In genomic region chr14:31683610-31684009, GRCm38 (mm10) we compare ENCODE assay signal across 28 mouse cellular contexts. TPM values are rescaled to one million over a fixed set of nuclear protein-coding genes. Genes with fewer than 3 reads are reported as not detected.
DNase-seq lines count a peak whose midpoint lies in the region; ATAC-seq lines count a peak whose summit lies in the region.
"Had no signal": no experiment of that assay in that cellular context is flagged by ENCODE, and none has a peak within 500 bp of the region (broad histone marks: within the 10 kb centered on the region; RNA-seq: fewer than 3 reads in every experiment).

No protein-coding gene starts in this region.

- ATAC-seq in kidney, embryonic 15.5 days (replicated peaks; ENCODE audit: low FRiP score): 0 out of 2 replicates have a peak, but pooled peaks have one; percentile 40
- ATAC-seq in kidney, embryonic 14.5 days (ENCODE audit: low FRiP score, low TSS enrichment): no peak
- ATAC-seq in midbrain, embryonic 11.5 days (ENCODE audit: low FRiP score): no peak
- no peak for ATAC-seq in midbrain, embryonic 14.5 days (ENCODE audit: low FRiP score, low TSS enrichment)
- ATAC-seq in common myeloid progenitor, adult 5-6 weeks (replicated peaks; ENCODE audit: low read depth, poor library complexity, severe bottlenecking): peak; percentile 66
- peak; percentile 80 for ATAC-seq in megakaryocyte progenitor cell, adult 5-6 weeks (replicated peaks; ENCODE audit: poor library complexity)
- ATAC-seq: forebrain, embryonic 13.5 days; intestine, postnatal 0 days had no signal

- no peak overlapping the region for H3K27ac ChIP-seq in kidney, embryonic 15.5 days
- H3K27ac ChIP-seq in kidney, embryonic 14.5 days (ENCODE audit: low read depth, low read length): no peak overlapping the region
- H3K27ac ChIP-seq in midbrain, embryonic 11.5 days (ENCODE audit: low read depth, low read length): no peak overlapping the region
- no peak overlapping the region for H3K27ac ChIP-seq in midbrain, embryonic 14.5 days (replicated peaks; ENCODE audit: low read depth, low read length)
- H3K27ac ChIP-seq: forebrain, embryonic 13.5 days; heart, embryonic 10.5 days; hindbrain, embryonic 13.5 days; liver, embryonic 15.5 days; midbrain, embryonic 12.5 days had no signal

- H3K27me3 ChIP-seq in kidney, embryonic 15.5 days: no peaks in the 10 kb centered on the region
- H3K27me3 ChIP-seq in kidney, embryonic 14.5 days (ENCODE audit: control insufficient read depth, insufficient read depth, low read length): no peaks in the 10 kb centered on the region
- H3K27me3 ChIP-seq in midbrain, embryonic 11.5 days (ENCODE audit: control insufficient read depth, insufficient read depth, low read length): no peaks in the 10 kb centered on the region
- no peaks in the 10 kb centered on the region for H3K27me3 ChIP-seq in midbrain, embryonic 14.5 days (ENCODE audit: control insufficient read depth, insufficient read depth, low read length)
- H3K27me3 ChIP-seq: forebrain, embryonic 13.5 days; hindbrain, embryonic 13.5 days; liver, embryonic 15.5 days; midbrain, embryonic 12.5 days had no signal

- no peak overlapping the region for H3K4me2 ChIP-seq in kidney, embryonic 15.5 days
- H3K4me2 ChIP-seq in kidney, embryonic 14.5 days (replicated peaks; ENCODE audit: low read depth, low read length): no peak overlapping the region
- H3K4me2 ChIP-seq in midbrain, embryonic 11.5 days: no peak overlapping the region
- no peak overlapping the region for H3K4me2 ChIP-seq in midbrain, embryonic 14.5 days (ENCODE audit: low read length)
- H3K4me2 ChIP-seq: forebrain, embryonic 13.5 days; hindbrain, embryonic 13.5 days; liver, embryonic 15.5 days; midbrain, embryonic 12.5 days had no signal

- H3K4me3 ChIP-seq in kidney, embryonic 15.5 days (replicated peaks): no peak overlapping the region
- no peak overlapping the region for H3K4me3 ChIP-seq in kidney, embryonic 14.5 days (ENCODE audit: low read length)
- no peak overlapping the region for H3K4me3 ChIP-seq in midbrain, embryonic 11.5 days (ENCODE audit: low read depth, low read length)
- H3K4me3 ChIP-seq in midbrain, embryonic 14.5 days (replicated peaks; ENCODE audit: low read depth, low read length): no peak overlapping the region
- H3K4me3 ChIP-seq: forebrain, embryonic 13.5 days; heart, embryonic 10.5 days; hindbrain, embryonic 13.5 days; liver, embryonic 15.5 days; midbrain, embryonic 12.5 days had no signal

- DNase-seq in midbrain, embryonic 11.5 days (ENCODE audit: low spot score, missing footprints): peak; percentile 12
- no peak for DNase-seq in midbrain, embryonic 14.5 days
- DNase-seq in Muller cell, postnatal 12 days (ENCODE audit: inconsistent ontology term): no peak
- DNase-seq: adrenal gland, postnatal 25 days; cerebellum, adult 2 months; cerebellum, postnatal 14 days; gastrocnemius, postnatal 10 days; heart, postnatal 36 days; kidney, postnatal 4 days; layer of hippocampus, postnatal 36 days; liver; lung, postnatal 36 days; thymus, postnatal 4 days had no signal

- no peak overlapping the region for H3K9ac ChIP-seq in kidney, embryonic 15.5 days
- H3K9ac ChIP-seq in kidney, embryonic 14.5 days (ENCODE audit: low read depth, low read length): no peak overlapping the region
- H3K9ac ChIP-seq in midbrain, embryonic 11.5 days (ENCODE audit: low read length): no peak overlapping the region
- no peak overlapping the region for H3K9ac ChIP-seq in midbrain, embryonic 14.5 days (replicated peaks; ENCODE audit: low read length)
- H3K9ac ChIP-seq: forebrain, embryonic 13.5 days; hindbrain, embryonic 13.5 days; liver, embryonic 15.5 days; midbrain, embryonic 12.5 days had no signal

- WGBS in kidney, embryonic 15.5 days: 75% methylated on average over 2 of the region's 2 CpGs
- 63% methylated on average over 2 of the region's 2 CpGs for WGBS in kidney, embryonic 14.5 days
- WGBS in midbrain, embryonic 11.5 days: 90% methylated on average over 2 of the region's 2 CpGs
- WGBS in midbrain, embryonic 14.5 days: 96% methylated on average over 2 of the region's 2 CpGs

- H3K4me1 ChIP-seq in kidney, embryonic 15.5 days: peaks cover 10% of the 10 kb centered on the region; the same call in 1 of the 2 replicates
- 0 out of 2 replicates have a peak, but pooled peaks cover 3% of the 10 kb centered on the region for H3K4me1 ChIP-seq in kidney, embryonic 14.5 days (ENCODE audit: control insufficient read depth, insufficient read depth, low read length)
- H3K4me1 ChIP-seq in midbrain, embryonic 11.5 days (ENCODE audit: control insufficient read depth, insufficient read depth, low read length): no peaks in the 10 kb centered on the region; the same call in 1 of the 2 replicates
- H3K4me1 ChIP-seq in midbrain, embryonic 14.5 days (ENCODE audit: control insufficient read depth, insufficient read depth, low read length): no peaks in the 10 kb centered on the region
- H3K4me1 ChIP-seq: forebrain, embryonic 13.5 days; hindbrain, embryonic 13.5 days; midbrain, embryonic 12.5 days had no signal

- H3K36me3 ChIP-seq in kidney, embryonic 15.5 days: no peaks in the 10 kb centered on the region
- no peaks in the 10 kb centered on the region for H3K36me3 ChIP-seq in kidney, embryonic 14.5 days (ENCODE audit: control insufficient read depth, insufficient read depth, low read length)
- no peaks in the 10 kb centered on the region for H3K36me3 ChIP-seq in midbrain, embryonic 11.5 days (ENCODE audit: control insufficient read depth, insufficient read depth, low read length)
- no peaks in the 10 kb centered on the region for H3K36me3 ChIP-seq in midbrain, embryonic 14.5 days (ENCODE audit: control insufficient read depth, insufficient read depth, low read length)
- H3K36me3 ChIP-seq: heart, embryonic 10.5 days; hindbrain, embryonic 13.5 days; liver, embryonic 15.5 days; midbrain, embryonic 12.5 days had no signal

- no peaks in the 10 kb centered on the region for H3K9me3 ChIP-seq in kidney, embryonic 15.5 days (replicated peaks)
- no peaks in the 10 kb centered on the region for H3K9me3 ChIP-seq in kidney, embryonic 14.5 days (ENCODE audit: control insufficient read depth, low read length)
- no peaks in the 10 kb centered on the region for H3K9me3 ChIP-seq in midbrain, embryonic 11.5 days (ENCODE audit: control insufficient read depth, low read length)
- no peaks in the 10 kb centered on the region for H3K9me3 ChIP-seq in midbrain, embryonic 14.5 days (ENCODE audit: control insufficient read depth, low read length)
- H3K9me3 ChIP-seq: forebrain, embryonic 13.5 days; heart, embryonic 10.5 days; hindbrain, embryonic 13.5 days; liver, embryonic 15.5 days; midbrain, embryonic 12.5 days had no signal

RNA-seq across cellular contexts. Expression of gene Hacl1, which starts 42.5 kb away (rescaled TPM):
- polyA plus RNA-seq in kidney, embryonic 15.5 days (2015; fragmentation: Nextera tagmentation; extraction: Ambion mirVana): 20.3 and 24.4 TPM in 2 replicates
- polyA plus RNA-seq in kidney, embryonic 14.5 days (2014; fragmentation: Nextera tagmentation; extraction: Ambion mirVana): 11.5 and 20.6 TPM in 2 replicates
- polyA plus RNA-seq in midbrain, embryonic 11.5 days (2014; fragmentation: Nextera tagmentation; extraction: Ambion mirVana): 9.6 and 10.9 TPM in 2 replicates
- 5.6 and 8.0 TPM in 2 replicates for polyA plus RNA-seq in midbrain, embryonic 14.5 days (2014; fragmentation: Nextera tagmentation; extraction: Ambion mirVana)
- 25.5 and 27.5 TPM in 2 replicates for total RNA-seq in common myeloid progenitor, adult 5-6 weeks (2017)
- 13.3 and 18.9 TPM in 2 replicates for total RNA-seq in megakaryocyte progenitor cell, adult 5-6 weeks (2015)
- 34.8 and 35.6 TPM in 2 replicates for total RNA-seq in megakaryocyte progenitor cell, adult 5-6 weeks (2017)

RNA-seq across cellular contexts. Expression of gene Btd, which starts 42.8 kb away (rescaled TPM):
- polyA plus RNA-seq in kidney, embryonic 15.5 days (2015; fragmentation: Nextera tagmentation; extraction: Ambion mirVana): 36.4 and 39.4 TPM in 2 replicates
- 27.9 and 30.9 TPM in 2 replicates for polyA plus RNA-seq in kidney, embryonic 14.5 days (2014; fragmentation: Nextera tagmentation; extraction: Ambion mirVana)
- polyA plus RNA-seq in midbrain, embryonic 11.5 days (2014; fragmentation: Nextera tagmentation; extraction: Ambion mirVana): 15.8 and 16.7 TPM in 2 replicates
- 11.7 and 11.9 TPM in 2 replicates for polyA plus RNA-seq in midbrain, embryonic 14.5 days (2014; fragmentation: Nextera tagmentation; extraction: Ambion mirVana)
- 12.2 and 13.1 TPM in 2 replicates for total RNA-seq in common myeloid progenitor, adult 5-6 weeks (2017)
- total RNA-seq in megakaryocyte progenitor cell, adult 5-6 weeks (2015): 14.7 and 15.6 TPM in 2 replicates
- total RNA-seq in megakaryocyte progenitor cell, adult 5-6 weeks (2017): 8.1 and 14.3 TPM in 2 replicates

RNA-seq across cellular contexts. Expression of gene Gm49387, which starts 42.9 kb away (rescaled TPM):
- 2.7 and 3.2 TPM in 2 replicates for polyA plus RNA-seq in kidney, embryonic 15.5 days (2015; fragmentation: Nextera tagmentation; extraction: Ambion mirVana)
- polyA plus RNA-seq in kidney, embryonic 14.5 days (2014; fragmentation: Nextera tagmentation; extraction: Ambion mirVana): 3.3 TPM in 1 of 2 replicates, not detected in the other
- polyA plus RNA-seq in midbrain, embryonic 11.5 days (2014; fragmentation: Nextera tagmentation; extraction: Ambion mirVana): 1.3 TPM in 1 of 2 replicates, not detected in the other
- 1.3 TPM in 1 of 2 replicates, not detected in the other for polyA plus RNA-seq in midbrain, embryonic 14.5 days (2014; fragmentation: Nextera tagmentation; extraction: Ambion mirVana)
- not detected in 2 replicates for total RNA-seq in common myeloid progenitor, adult 5-6 weeks (2017)
- not detected in 2 replicates for total RNA-seq in megakaryocyte progenitor cell, adult 5-6 weeks (2015)
- total RNA-seq in megakaryocyte progenitor cell, adult 5-6 weeks (2017): not detected in 2 replicates
- total RNA-seq: adrenal gland, adult 18-20 months; layer of hippocampus, postnatal 36 days; monocyte, adult 5-6 weeks; neutrophil, adult 5-6 weeks had no signal
- polyA plus RNA-seq: brain, embryonic 14.5 days; cerebellum, adult 2 months; forebrain, embryonic 13.5 days; gonadal fat pad, adult 2 months had no signal

Comparison
In these comparisons a context has a peak if more than half of its experiments do, and no peak if none do; other contexts are left out.
1. ATAC-seq: peak in kidney, embryonic 15.5 days (single experiment), common myeloid progenitor, adult 5-6 weeks (single experiment) and megakaryocyte progenitor cell, adult 5-6 weeks (single experiment); none in kidney, embryonic 14.5 days (single experiment), midbrain, embryonic 11.5 days (single experiment) and midbrain, embryonic 14.5 days (single experiment).